Mouse (Mus musculus) brain, adult 2 months (tissue): Measurements from ENCODE around the gene Ttc8.

Experiments used
- DNase-seq: peaks from one replicate; pipeline ENCODE4 v3.0.0; 2011; ENCODE audit warnings: low read depth, low spot score

Ttc8 gene

DNA sequence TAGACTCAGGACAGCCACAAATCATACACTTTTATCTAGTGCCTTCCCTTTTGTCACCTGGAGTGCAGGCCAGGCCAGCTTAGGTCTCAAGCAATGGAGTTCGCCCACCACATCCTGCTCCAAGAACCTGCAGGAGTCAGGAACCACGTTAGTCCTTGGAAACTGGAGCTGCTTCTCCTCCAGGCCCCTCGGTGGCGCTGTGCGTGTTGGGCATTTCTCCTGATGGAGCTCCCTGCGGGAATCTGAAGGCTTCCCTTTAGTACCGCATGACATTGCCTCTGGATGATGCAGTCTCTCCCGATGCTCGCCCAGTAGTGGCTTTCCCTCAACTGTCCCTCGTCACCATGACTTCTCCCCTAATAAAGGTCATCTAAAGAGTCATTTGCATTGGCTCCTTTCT is 53.1 kb downstream of the Ttc8 start:
- no peak for DNase-seq

DNA sequence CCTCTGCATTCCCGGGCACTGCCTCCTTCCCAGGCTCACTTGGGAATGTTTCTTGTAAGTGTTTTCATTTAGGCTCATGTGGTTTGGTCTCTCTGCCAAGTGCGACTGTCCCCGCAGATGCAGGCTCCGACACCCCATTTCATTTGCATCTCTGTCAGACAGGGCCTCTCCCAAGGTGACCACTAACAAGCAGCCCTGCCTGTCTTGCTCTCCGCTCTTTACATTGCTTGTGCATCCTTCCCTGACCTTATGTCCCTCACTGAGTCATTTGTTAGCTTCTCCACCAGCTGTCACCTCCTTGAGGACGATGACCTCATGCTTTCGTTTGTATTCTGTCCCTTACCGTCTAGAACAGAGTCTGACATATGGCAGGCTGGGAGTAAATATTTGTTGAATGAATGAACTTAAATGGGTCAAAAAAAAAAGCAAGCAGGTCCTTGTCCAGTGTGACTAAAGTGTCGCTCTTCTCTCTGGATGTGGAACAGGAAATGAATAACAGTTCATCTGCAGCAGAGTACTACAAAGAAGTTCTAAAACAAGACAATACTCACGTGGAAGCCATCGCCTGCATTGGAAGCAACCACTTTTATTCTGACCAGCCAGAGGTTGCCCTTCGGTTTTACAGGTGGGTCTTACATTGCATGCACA is 53.9 kb downstream of the Ttc8 start:
- peak; percentile 80 for DNase-seq

DNA sequence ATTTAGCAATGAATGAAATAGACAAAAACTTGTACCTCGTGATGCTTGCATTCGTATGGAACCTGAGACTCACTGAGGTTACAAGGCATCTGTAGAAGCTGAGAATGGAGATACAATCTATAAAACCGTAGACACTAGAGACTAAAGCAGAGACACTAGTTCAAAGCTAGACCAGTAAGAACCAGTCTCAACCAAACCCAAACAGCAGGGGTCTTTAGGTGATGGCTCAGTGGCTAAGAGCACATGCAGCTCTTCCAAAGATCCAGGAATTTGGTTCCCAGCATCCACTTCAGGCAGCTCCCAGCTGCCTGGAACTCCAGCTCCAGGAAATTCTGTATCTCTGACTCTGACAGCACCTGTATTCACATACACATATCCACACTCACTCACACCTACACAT is 60.7 kb downstream of the Ttc8 start:
- DNase-seq, result no peak

DNA sequence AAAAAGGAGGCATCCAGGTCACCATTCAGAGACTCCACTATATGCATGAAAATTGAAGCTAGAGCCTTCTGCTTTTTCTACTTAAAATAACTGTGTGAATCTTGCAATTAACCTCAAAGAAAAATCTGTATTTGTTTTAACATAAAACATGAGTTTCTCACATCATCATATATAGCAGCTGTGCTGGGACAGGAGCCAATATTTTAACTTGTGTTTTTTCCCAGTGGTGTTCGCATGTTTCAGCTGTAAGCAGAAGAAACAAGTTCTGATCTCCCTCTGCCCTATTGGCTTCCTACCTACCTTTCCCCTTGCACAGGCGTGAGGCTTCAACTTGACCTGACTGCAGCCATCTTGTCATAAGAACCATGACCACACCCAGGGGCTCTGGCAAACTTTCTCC is 64.4 kb downstream of the Ttc8 start:
- DNase-seq, result peak; percentile 44

DNA sequence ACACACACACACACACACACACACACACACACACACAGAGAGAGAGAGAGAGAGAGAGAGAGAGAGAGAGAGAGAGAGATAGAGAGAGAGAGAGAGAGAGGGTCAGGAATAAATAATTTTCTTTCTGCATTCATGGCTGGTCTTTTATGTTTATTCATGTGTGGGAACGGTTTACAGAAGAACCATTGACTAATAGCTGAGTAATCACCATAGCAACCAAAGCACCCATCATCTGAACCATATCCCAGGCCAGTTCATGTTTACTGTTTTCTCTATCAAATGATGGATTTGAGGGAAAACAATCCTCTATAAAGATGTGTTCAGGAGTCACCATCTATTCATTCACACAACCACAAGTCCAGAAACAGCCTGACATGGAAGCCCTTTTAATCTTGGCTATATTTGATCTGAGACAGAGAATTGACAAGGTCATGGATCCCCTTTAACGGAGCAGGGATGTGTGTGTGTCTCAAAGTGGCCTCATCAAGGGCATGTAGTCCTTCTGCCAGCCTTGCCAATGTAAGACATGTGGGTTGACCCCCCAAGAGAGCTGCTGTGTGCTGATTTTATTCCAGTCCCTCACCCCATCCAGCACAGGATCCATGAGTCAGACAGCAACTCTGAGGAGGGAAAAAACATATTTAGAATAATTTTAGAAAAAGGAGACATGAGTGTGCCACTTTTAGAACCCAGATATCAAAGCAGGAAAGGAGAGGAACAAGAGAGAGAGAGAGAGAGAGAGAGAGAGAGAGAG is 70.9 kb downstream of the Ttc8 start:
- peak; percentile 78 for DNase-seq

DNA sequence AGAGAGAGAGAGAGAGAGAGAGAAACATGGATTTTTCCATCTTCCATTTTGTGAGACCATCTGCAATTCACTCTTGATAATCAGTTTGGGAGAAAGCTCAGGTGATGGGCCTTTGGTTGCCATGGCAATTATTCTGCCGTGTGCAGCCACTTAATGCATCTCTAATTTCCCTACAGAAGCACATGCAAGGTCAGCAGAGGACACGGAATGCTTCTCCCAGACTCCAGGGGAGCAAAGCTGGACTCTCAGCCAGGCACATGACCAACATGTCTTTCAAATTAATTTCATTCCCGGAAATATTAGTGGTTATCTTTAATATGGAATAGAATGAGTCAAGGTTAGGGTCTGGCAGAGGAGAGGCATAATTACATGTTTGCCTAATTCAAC is 71.4 kb downstream of the Ttc8 start:
- DNase-seq, result peak; percentile 68

DNA sequence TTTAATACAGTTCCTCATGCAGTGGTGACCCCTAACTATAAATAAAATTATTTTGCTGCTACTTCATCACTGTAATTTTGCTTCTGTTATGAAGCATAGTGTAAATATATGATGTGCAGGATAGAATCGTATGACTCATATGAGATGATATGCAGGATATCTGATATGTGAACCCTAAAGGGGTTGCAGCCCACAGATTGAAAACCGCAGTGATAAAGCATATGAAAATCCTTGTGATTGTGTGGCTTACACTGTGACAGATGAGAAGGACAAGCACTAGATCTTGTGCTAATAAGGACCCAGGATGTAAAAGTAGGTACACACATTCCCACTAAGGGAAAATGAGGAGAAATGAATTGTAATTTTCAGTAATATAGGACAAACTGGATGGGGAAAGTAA is 73.4 kb downstream of the Ttc8 start:
- no peak for DNase-seq

DNA sequence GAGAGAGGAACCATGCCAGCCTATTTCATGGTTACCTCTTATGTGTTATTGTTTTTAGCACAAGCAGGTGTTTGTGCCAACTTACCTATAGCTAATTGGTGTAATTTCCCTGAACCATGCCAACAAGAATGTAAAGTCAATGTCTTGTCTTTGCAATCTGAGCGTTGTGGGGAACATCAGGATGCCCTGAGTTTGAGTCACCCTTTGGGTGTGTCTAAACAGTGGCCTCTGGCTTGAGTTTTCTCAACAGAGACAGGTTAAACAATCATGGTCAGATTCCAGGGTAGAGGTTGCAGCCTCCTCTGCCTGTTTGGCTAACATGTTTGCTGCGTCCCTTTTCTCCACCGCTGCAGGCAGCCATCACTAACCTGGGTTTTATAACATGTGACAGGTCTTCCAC is 74.0 kb downstream of the Ttc8 start:
- DNase-seq, result no peak

DNA sequence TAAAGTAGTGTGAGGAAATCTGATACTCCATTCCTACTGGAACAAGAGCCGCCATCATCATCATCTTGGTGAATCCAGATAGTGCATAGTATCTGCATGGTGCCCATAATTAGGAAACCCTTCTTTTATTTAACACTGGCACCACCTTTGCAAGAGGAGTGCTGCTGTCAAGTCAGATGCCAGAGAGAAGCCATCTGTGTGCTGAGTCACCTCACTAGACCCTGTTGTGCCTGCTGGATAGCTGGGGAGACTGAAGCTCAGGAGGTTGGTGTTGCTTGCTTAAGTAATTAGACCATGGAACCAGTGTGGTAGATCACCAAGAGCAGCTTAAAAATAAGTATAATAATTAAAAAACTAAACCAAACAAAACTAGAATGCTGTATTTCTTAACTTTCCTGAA is 75.5 kb downstream of the Ttc8 start:
- DNase-seq, result peak; percentile 96

DNA sequence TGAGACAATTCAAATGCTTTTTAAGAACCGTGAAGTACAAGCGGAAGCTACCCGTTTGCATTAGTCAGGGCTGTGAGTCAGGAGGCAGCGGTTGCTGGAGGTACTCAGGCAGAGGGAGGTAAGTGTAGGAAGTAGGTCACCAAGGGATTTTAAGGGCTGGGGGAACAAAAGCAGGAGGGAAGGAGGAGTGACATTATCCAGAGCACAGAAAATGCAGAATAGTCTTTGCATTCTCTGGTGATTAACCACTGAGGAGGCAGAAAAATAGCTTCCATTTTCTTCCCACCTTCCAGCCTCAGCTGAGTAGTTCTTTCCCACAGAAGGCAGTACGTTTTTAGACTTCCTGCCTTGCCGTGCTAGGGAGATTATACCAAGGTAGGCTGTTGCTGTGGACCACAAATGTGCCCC is 76.2 kb downstream of the Ttc8 start:
- DNase-seq, result peak; percentile 93

DNA sequence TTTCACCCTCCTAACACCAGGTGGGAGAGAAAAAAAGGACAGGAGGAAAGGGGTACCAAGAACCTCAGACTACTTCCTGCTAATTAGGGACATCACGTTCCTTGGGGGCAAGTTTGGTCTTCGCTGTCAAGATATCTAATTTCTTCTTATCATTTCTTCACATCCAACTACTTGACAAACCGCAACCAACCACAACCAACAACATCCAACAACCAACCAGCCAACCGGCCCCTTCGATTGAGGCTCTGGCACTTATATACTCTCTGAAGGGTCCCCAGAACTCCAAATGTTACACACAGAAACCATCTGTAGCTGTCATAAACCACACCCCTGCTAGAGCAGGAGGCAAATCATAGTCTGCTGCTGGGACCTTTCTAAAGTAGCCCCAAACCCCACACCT is 76.7 kb downstream of the Ttc8 start:
- DNase-seq, result no peak

DNA sequence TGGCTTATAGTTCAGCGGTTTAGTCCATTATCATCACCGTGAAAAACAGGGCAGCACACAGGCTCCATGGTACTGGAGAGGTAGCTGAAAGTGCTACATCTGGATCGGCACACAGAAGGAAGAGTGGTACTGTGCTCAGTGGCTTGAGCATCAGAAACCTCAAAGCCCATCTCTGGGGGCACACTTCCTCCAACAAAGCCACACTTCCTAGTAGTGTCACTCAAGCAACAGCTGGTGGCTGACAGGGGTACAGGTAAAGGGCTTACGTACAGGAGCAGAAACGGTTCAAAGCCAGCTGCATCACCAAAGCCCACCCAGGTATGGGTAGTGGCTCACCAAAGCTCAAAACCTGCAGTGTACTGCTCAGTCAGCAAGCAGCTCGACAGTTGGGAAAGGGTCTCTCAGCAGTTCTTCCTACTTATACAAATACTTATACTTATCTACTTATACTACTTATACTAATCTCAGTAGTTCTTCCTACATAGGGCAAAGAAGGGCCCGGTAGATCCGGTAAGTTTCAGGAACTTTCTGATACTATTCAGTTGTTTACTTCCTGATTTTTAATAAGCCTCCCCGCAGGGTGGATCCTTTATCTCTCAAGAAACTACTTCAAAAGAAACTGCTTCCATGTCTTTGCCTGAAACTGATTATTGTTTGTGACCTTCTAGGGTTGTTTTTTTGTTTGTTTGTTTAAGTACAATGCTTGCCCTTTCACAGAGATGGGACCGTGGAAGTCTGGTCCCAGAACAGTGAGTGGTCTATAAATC is 78.5 kb downstream of the Ttc8 start:
- DNase-seq, result no peak

DNA sequence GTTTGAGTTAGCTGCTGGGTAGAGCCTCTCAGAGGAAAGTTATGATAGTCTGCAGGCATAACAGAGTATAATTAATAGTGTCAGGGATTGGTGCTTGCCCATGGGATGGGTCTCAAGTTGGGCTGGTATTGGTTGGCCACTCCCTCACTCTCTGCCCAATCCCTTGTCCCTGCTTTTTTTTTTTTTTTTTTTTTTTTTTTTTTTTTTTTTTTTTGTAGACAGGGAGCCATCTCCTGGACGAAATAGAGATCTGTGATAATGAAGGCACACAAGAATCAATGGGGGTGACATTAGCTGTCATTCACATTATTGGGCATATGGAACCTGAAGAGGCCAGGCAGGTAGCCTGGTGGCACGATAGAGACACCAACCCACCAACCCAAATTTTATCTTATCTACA is 79.9 kb downstream of the Ttc8 start:
- no peak for DNase-seq

DNA sequence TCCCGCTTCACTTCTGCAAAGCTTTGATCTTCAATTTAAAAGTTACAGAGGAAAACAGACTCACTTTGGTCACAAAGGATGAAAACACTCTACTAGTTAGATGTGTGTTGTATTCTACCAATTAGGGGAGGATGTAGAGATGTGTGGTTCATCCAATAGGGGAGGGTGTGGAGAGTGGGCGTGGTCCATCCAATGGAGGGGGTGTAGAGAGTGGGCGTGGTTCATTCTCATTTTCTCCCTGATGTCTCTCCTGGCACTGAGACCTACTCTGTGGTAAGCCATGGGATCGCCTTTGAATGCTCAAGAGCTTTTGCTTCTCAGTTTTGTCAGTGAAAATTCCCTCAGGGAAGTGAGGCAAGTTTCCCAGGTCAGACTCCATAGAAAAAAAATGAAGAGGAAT is 82.7 kb downstream of the Ttc8 start:
- DNase-seq, result no peak

DNA sequence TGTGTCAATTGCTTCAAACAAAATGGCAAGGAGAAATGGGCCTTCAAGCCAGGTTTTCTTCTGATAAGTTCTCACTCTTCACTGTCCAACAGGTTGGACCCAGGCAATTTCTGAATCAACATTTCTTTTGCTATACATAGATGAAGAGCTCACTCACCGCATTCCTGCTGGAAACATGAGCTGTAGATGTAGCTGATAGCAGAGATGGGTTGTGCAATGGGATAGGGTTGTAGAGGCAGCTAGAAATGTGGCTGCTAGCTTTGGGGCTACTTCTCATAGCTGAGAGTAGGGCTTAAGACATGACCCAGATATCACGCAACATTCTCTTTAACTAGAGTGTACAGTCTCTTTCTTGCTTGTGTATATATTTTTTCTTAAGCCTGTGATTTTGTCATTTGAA is 84.4 kb downstream of the Ttc8 start:
- no peak for DNase-seq

DNA sequence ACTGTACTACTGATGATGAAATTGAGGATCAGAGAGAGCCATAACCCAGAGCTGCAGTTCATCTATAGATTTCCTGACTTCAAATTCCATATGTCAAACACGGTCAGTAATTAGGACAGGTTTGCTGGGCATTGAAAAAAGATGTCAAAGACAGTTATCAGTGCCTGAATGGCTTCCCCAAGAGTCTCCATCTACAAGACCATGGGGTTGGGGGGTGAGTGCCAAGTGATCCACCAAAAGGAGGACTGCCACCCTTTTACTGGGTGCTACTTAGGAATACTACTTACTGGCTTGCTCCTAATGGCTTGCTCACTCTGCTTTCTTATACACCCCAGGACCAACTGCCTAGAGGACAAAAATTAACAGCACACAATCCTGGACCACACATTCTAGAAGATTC is 88.4 kb downstream of the Ttc8 start:
- DNase-seq, result no peak

DNA sequence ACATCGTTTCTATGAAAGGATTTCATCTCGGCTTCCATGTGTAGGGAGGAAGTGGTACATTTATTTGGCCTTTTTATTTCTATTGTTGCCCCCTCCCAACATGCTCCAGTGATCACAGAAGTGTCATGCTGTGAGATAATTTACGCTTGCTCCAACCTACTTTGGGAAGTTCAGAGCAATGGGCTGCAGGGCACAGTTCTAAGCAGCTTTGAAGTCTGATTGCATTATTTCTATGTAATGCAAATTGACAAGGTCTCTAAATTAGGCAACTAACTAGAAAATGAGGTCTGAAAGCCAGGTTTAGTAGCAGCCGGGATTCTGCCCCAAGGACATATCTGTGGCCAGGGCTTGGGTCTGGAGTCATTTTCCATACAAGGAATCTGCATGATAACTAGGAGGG is 89.1 kb downstream of the Ttc8 start:
- no peak for DNase-seq

DNA sequence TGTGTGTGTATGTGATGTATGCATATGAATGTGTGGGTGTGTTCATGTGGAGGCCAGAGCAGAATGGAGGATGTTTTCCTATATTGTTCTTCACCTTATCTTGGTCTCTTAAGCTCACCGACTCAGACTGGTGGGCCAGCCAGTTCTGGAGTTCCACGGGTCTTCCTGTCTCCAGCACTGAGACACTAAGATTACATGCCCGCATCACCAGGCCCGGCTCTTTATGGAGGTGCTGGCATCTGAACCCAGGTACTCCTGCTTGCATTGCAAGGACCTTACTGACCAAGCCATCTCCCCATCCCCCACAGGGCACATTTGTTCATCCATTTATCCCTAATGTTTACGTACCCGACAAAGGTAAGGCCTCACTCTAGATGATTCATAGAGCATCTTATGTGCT is 89.7 kb downstream of the Ttc8 start:
- no peak for DNase-seq

DNA sequence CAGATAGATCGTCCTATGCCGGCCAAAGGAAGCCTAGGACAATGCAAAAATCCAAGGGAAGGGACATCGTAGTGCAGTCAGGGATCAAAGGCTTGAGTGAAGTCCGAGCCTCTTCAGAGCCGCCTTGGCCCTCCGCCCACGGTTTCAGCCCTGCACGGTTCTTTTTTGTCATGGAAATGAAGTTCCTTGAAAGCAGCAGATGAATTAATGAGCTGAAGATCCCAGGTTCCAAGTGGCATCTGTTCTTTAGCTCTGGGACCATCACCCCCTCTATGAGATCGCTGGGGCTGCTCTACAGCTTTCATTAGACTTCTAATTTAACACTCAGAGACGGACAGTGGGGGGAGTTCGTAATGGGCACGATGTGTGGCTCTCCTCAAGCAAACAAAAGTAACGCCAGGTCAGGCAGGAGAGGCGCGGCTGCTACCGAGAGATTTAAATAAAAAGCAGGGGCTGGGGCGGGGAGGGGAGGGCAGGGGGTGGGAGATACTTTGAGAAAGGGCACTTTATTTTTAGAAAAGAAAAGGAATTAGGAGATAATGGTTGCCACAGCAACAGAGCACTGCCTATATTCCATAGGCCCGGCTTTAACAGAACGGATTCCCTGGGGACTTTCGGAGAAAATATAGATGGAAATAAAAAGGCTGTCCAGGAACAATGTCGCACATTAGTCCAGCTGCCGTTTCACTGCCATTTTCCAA is 90.9 kb downstream of the Ttc8 start:
- DNase-seq, result peak; percentile 49

DNA sequence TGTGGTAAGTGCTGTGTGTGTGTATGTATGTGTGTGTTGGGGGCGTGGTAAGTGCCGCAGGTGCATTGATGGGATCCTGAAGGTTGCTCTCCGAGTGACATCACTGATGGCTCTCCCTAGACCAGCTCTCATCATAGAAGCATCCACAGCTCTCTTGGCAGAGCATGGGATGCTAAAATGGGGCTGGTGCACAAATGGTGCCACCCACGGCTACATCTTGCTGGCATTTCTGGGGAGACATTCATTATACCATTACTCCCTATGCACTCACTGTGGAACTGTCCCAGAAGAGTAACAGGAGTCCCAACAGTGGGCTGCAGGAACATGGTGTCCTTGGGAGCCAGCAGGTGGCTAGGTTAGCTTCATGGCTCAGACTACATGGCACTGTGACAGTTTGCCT is 95.5 kb downstream of the Ttc8 start:
- peak; percentile 87 for DNase-seq

DNA sequence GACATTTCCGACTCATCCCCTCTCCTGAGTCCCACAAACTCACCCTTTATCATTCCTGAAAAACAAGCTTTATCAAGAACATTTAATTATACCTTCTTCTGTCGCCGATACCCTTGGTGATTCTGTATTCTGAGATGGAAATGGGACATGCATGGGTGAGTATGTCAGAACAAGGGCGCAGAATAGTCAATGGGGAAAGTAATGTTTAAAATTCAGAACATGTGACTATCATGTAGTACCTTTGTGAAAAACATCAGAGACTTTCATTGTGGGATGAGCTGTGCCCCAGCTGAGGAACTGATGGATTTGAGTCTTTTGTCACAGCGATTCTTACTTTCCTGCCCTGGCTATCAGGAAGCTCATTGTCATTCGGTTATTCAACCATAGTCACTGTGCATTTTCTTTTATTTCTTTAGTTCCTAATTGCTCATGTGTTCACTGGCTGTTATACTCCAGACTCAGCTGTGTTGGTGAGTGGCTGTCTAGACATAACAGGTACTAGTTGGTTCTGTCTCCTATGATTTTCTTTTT is 104.1 kb downstream of the Ttc8 start:
- no peak for DNase-seq

DNA sequence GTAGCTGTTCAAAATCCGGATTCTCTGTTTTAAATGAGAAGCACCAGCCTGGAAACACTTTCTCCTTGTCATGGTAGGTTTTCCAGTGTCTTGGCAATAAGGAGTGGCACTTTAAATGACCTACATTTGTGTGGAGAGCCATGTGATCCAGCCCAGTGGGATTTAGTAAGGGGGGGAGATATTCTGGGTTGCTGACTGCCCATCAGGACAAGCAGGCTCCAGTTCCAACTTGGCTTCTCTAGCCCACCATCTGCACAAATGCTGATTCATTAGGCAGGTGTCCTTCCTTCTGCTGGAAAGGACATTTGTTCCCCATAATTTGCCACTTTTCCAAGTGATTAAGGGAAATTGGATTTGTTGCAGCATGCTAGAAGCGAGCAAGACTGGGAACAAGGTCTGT is 105.9 kb downstream of the Ttc8 start:
- peak; percentile 99 for DNase-seq
